Mouse (Mus musculus): ENCODE results near the gene Minpp1. TPM values are rescaled to one million over a fixed set of nuclear protein-coding genes. Genes with fewer than 3 reads are reported as not detected.

Minpp1 gene
- total RNA-seq, 2 experiments from 2014 or later, result 61.4 to 61.5 TPM

- no peak for DNase-seq (ENCODE audit: low spot score in 2 of 2)
Measured at GRCm38 (mm10) chr19:32487595-32488255, 2.2 kb downstream of the Minpp1 start.

- DNase-seq (ENCODE audit: low spot score in 2 of 2), result no peak
Measured at GRCm38 (mm10) chr19:32489166-32489895, 3.8 kb downstream of the Minpp1 start.

- no peak for DNase-seq (ENCODE audit: low spot score in 2 of 2)
Measured at GRCm38 (mm10) chr19:32490976-32491375, 5.4 kb downstream of the Minpp1 start.

- no peak for DNase-seq (ENCODE audit: low spot score in 2 of 2)
Measured at GRCm38 (mm10) chr19:32492339-32492738, 6.8 kb downstream of the Minpp1 start.

GRCm38 (mm10) chr19:32492981-32493380 is 7.4 kb downstream of the Minpp1 start:
- DNase-seq (ENCODE audit: low spot score in 2 of 2), result no peak

- peak; percentile 32 to 73 for DNase-seq (ENCODE audit: low spot score in 2 of 2)
Measured at GRCm38 (mm10) chr19:32493471-32493870, 7.9 kb downstream of the Minpp1 start.

- no peak for DNase-seq (ENCODE audit: low spot score in 2 of 2)
Measured at GRCm38 (mm10) chr19:32494611-32495010, 9.0 kb downstream of the Minpp1 start.

GRCm38 (mm10) chr19:32495034-32495433 is 9.5 kb downstream of the Minpp1 start:
- DNase-seq (ENCODE audit: low spot score in 2 of 2), result no peak

GRCm38 (mm10) chr19:32497411-32497810 is 11.8 kb downstream of the Minpp1 start:
- no peak for DNase-seq (ENCODE audit: low spot score in 2 of 2)

- no peak for DNase-seq (ENCODE audit: low spot score in 2 of 2)
Measured at GRCm38 (mm10) chr19:32498002-32498401, 12.4 kb downstream of the Minpp1 start.

GRCm38 (mm10) chr19:32501414-32501813 is 15.8 kb downstream of the Minpp1 start:
- DNase-seq (ENCODE audit: low spot score in 2 of 2), result no peak

GRCm38 (mm10) chr19:32506081-32506480 is 20.5 kb downstream of the Minpp1 start:
- DNase-seq (ENCODE audit: low spot score in 2 of 2), result no peak

- DNase-seq (ENCODE audit: low spot score in 2 of 2), result no peak
Measured at GRCm38 (mm10) chr19:32506514-32506913, 20.9 kb downstream of the Minpp1 start.

GRCm38 (mm10) chr19:32507100-32507499 is 21.5 kb downstream of the Minpp1 start:
- DNase-seq (ENCODE audit: low spot score in 2 of 2), result no peak

GRCm38 (mm10) chr19:32507526-32507925 is 22.0 kb downstream of the Minpp1 start:
- no peak for DNase-seq (ENCODE audit: low spot score in 2 of 2)

GRCm38 (mm10) chr19:32510267-32510666 is 24.7 kb downstream of the Minpp1 start:
- DNase-seq (ENCODE audit: low spot score in 2 of 2), result no peak

- no peak for DNase-seq (ENCODE audit: low spot score in 2 of 2)
Measured at GRCm38 (mm10) chr19:32510962-32511361, 25.4 kb downstream of the Minpp1 start.

GRCm38 (mm10) chr19:32512518-32512917 is 26.9 kb downstream of the Minpp1 start:
- no peak for DNase-seq (ENCODE audit: low spot score in 2 of 2)

GRCm38 (mm10) chr19:32516575-32516974 is 31.0 kb downstream of the Minpp1 start:
- DNase-seq (ENCODE audit: low spot score in 2 of 2), result no peak

- no peak for DNase-seq (ENCODE audit: low spot score in 2 of 2)
Measured at GRCm38 (mm10) chr19:32521446-32521845, 35.9 kb downstream of the Minpp1 start.

- no peak for DNase-seq (ENCODE audit: low spot score in 2 of 2)
Measured at GRCm38 (mm10) chr19:32522247-32522646, 36.7 kb downstream of the Minpp1 start.

GRCm38 (mm10) chr19:32522753-32523307 is 37.3 kb downstream of the Minpp1 start:
- DNase-seq (ENCODE audit: low spot score in 2 of 2), result no peak

Measured in layer of hippocampus, adult 18-20 months (tissue).